Mouse (Mus musculus): ENCODE data around the gene Ttll5.

Ttll5 gene

DNA sequence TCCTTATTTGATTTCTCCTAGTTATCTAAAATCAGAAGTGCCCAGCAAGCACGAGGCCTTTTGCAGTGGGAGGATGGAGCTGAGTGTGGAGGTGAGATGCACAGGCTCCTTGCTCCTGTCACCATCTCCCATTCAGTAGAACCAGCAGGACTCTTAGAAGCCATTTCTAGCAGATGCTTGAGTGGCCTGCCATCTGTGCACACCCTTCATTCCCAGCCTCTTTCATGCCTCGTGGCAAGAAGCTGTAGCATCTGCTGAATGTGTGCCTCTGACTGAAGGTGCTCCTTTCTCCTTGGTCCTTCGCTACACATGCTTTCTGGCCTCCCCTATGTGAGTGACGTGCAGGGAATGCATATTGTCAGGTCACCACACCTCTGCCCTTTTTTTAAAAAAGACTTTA, 143.9 kb downstream of the Ttll5 start:
- DNase-seq (ENCODE audit: low read depth, low spot score) = no peak

DNA sequence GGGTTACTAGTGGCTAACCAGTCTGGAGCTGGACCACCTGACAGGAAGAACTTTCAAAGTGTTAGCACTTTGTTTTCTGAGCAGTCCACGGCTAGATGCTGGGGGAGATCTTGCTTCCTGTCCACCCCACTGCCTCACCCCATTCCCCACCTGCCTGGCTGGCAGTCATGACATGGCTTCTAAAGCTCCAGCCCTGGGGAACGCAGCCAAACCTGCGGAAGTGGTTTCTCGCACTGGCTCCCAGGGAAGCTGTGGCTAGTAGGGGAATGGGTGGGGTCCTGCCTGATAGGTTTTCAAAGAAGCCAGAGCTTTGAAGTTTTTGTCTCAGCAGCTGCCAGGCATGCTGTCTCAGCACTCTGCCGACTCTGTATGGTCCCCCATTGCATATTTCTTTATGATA, 145.1 kb downstream of the Ttll5 start:
- DNase-seq (ENCODE audit: low read depth, low spot score) = peak; percentile 66

DNA sequence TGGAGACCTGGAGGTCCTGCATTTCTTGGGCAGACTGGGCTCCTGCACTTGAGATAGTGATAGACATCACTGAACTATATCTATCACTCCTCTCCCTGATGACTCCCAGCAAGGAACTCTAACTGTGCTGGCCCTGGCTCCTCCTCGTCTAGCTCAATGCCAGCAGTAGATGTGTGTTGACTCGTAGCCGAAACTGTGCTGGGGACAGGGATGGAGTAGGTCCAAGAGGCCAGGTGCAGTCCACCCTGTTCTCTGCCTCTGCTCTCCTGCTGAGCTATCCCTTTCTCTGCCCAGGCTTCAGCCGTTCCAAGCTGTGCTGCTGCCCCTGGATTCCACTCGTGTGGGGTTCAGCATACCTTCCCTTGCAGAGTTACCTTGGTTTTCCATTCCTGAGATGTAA, 145.7 kb downstream of the Ttll5 start:
- DNase-seq (ENCODE audit: low read depth, low spot score) = no peak

DNA sequence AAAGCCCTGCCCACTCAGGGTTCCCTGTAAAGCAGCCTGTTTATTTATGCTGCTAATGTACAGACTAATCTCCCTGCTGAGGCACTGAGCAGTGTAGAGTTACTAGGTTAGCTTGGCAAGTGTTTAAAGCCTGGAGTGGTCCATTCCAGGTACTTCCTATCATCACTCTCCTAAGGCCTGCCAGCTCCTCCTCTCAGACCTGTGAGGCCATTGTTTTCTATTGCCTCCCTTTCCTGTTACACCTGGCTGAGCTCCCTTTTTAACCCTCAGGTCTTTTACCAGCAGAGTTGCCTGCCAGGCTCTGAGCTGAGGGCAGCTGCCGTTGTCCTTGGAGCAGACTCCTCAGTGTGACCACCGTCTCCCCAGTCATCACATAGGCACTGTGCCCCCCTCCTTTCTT, 146.3 kb downstream of the Ttll5 start:
- no peak for DNase-seq (ENCODE audit: low read depth, low spot score)

DNA sequence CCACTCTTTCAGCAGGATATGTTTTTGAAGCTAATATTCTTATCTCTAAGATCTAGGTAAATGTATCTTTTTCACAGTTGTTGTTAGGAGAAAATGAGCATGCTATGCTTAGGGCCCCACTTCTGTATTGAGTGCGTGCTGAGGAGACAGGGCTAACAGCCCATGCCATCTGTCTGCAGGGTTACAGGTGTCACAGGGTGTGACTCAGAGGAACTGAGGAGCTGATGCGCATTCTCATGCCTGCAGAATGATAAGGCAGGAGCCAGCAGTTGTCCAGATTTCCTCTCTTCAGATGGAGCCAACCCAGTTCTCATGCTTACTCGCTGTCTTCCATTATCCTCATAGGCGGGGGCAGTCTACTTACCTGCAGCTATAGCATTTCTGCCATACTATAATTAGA, 147.2 kb downstream of the Ttll5 start:
- DNase-seq (ENCODE audit: low read depth, low spot score) = no peak

DNA sequence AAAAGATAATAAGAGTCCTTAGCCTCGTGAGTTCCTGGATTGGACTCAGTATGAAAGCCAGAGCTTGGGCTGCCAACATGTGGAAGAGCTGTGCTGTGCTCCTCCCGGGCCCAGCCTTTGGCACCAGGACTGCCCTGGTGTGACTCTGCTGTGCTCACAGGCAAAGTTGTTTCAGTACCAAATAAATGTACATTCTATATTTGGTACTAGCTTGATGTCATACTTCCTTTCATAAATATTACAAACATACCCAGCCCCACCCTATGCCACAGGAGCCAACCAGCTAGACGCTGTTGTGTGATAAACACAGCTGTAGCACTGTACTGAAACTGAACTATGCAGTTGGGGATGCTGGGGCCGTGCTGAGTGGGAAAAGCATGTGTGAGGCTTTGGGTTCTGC, 149.1 kb downstream of the Ttll5 start:
- no peak for DNase-seq (ENCODE audit: low read depth, low spot score)

DNA sequence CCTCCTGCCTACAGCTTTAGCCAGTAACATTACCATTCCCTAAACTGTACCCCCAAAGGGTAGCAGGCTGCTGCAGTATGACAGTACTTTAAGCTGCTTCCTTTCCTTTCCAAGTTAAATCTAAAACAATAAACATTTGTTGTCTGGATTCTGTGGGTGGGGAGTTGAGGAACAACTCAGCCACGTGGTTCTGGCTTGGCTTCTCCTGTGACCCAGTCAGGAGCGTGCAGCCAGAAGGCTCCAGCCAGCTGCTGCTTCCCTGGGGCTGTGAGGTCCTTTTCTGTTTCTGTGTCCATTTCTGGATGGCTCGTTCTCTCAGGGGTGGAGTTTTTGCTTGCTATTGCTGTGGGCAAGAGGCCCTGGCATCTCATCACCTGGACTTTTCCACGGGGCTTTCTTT, 149.6 kb downstream of the Ttll5 start:
- DNase-seq (ENCODE audit: low read depth, low spot score) = no peak

DNA sequence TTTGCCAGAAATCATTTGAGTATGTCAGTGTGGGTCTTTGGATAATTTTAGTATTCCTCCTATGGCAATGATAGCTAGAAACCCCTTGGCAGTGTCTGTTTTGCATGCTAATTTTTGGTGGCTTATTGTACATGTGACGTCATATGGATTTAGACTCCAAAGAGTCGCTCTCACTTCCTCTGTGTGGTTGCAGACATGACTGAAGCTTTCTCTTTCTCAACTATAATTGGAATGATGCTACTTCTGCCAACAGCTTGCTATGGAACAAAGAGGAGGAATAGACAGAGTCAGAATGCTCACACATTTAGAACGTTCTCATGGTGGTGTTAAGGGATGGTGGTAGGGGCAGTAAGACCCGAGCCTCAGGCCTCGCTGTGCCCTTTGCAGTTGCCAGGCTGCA, 155.5 kb downstream of the Ttll5 start:
- no peak for DNase-seq (ENCODE audit: low read depth, low spot score)

DNA sequence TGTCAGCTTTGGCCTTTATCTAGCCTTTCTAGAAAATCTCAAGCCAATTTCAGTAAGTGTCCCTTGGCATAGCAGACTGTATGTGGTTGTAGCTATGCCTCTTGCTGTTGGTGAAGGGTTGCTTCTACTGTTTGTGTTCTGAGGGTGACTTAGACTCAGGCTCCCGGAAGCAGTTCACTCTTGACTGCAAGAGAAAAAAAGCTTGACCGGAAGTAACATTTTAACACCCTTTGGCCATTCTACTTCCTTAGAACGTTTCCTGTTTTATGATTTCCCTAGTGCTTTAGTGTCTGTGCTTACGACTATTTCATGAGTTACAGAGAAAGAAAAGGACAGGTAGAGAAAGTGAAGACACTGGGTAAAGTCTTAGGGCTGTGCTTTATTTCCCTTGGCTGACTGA, 161.1 kb downstream of the Ttll5 start:
- no peak for DNase-seq (ENCODE audit: low read depth, low spot score)

DNA sequence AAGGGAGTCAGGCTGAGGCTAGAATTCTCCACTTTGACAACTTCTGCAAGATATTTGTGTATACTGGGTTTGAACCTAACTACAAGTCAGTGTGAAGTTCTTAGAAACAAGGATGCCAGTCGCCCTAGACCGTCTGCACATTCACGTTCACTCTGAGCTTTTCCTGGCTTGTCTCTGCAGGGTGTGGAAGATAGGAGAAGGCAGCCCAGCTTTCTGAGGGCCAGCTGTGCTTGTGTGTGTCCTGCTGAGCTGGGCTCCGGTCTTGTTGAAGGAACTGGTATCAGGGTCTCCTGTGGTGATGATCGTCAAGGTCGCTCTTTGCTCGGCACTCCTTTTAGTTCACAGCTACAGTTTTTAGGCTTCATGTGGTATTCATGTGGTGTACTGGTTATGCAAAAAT, 161.6 kb downstream of the Ttll5 start:
- DNase-seq (ENCODE audit: low read depth, low spot score) = no peak

DNA sequence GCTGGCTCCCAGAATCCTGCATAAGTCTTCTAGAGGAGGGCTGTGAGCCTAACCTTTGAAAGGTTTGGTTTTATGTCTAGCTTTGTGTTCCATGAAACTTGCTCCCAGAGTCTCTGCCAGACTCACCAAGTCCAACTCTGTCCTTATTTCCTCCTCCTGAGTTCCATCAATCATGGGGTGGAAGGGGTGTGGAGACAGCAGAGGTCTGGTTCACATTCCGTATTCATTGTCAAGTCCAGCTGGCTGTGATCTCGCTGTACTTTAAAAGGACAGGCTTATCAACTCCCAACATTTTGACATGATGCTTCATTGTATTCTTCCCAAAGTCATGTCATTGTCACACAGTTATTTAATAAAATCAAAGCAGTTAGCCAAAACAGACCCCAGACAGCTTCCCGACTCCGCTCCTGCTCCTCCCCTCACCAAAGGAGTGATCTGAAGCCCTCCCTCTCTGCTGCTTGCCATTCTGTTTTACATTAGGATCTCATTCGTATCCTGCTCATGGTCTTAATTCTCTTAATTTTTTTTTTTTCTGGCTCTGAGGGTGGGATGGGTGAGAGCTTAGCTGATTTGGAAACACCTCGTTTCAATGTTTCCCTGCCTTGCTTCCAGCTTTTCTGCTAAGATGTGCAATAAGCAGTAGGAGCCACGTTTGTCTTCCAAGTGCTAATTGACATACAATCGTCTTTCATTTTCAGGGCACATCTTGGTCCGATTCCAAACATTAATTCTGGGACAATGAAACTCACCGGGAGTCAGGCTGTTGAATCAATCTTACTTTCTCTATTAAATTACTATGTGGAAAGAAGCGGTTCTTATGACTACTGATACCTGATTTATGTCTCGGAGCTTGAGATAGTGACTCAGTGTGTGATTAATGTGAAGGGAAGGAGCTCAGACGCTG, 162.3 kb downstream of the Ttll5 start:
- no peak for DNase-seq (ENCODE audit: low read depth, low spot score)

DNA sequence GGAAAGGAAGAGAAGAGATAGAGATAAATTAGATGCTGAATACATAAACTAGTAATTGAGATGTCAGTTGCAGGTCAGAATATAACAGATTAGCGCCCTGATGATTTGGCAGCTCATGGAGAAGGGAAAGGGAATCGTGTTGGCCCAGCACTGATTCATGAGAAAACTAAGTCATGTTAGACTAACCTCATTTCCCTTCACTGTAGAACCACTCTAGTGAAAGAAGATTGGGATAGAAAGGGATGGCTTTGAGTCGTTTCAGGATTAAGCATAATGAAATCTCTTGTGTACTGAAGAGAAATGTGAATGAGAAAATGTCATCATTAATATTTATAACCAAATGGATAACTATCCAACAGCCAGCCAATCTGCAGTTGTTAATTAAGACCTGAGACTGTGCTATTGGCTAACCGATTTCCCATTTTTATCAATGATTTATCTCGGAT, 163.0 kb downstream of the Ttll5 start:
- no peak for DNase-seq (ENCODE audit: low read depth, low spot score)

DNA sequence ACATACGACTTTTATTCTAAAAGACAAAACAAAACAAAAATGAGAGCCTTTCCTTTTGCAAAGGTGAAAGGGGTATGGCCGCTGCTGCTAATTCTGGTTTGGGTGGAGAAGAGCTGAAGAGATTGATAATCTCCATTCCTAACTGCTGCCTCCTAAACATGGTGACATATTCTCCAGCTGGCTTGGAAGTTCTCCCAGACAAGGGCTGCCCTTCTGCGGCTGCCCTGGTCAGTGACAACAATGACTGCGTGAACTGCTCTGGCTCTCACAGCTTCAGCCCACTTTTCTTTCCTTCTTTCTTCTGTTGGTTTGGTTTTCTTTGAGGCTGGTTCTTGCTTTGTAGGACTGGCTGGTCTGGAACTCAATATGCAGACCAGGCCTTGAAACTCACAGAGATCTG, 163.7 kb downstream of the Ttll5 start:
- no peak for DNase-seq (ENCODE audit: low read depth, low spot score)

DNA sequence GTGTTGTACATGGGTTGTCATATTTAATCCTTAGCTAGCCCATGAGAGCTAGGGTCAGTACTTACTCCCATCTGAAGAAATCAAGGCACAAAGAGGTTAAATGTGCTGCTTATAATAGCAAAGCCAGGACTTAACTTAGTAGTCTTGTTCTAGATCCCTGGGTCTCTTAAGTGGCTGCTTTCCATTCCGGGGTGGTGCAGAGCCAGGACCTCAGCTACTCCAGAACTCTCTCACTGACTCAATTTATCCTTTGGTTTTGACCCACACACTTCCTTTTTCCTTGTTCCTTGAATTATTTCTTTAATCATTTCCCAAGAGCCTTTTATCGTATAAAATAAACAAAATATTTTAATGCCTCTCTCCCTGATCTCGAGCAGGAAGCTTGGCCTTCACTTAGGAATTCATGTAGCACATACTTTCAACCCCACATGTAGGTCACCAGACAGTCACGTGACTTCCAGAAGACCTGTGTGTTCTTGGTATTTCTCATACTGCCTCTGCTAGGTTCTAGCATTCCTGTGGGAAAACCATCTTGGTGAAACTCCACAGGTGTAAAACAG, 164.4 kb downstream of the Ttll5 start:
- DNase-seq (ENCODE audit: low read depth, low spot score) = no peak

DNA sequence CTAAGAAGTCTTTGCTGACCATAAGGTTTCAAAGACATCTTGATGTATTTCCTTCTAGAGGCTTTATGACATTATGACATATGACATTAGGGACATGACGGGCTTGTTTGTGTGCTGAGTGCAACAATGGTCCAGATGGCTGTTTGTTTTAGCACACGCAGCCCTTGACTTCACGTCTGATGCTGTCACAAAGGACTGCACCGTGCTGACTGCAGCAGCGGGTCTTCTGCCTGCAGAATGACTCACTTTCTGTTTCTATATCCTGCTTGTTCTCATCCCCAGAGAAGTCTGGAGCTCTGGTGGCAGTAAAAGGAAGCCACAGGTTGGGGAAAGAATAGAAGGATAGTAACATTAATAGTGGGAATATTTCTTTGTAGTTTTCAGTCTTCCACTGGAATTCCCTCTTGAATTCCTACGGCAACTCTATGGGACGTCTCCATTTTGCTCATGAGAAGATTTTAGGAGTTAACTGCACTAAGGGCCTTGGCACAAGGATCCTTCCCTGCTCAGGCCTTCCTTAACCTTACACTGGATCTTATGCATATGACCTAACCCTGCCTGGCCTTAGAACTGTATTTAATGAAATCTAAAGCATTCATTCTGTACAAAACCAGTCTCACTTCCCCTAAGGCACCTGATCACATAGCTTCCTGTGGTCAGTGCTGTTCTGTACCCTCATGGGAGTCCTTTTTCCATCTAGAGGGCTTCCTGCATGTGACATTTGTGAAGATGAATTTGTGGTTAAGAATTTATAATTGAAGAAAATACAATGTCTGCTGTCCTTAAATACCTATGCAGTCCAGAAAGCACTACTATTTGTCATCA, 167.8 kb downstream of the Ttll5 start:
- no peak for DNase-seq (ENCODE audit: low read depth, low spot score)

DNA sequence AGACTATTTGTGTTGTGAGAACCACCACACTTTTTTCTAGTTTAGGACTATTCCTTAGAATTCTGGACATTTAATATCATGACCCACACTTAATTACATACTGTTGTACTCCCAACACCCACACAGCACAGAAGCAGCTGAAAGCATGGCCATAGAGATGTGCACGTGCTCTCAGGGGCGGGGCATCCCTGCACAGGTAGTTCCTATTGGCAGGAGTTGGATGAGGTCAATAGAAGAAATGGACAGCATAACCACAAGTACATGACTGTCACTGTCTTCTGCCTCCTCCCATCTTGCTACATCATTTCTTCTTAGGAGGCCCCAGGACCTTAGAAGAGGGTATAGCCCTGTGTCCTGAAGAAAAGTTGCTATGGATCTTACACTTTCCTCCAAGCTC, 168.4 kb downstream of the Ttll5 start:
- DNase-seq (ENCODE audit: low read depth, low spot score) = no peak

DNA sequence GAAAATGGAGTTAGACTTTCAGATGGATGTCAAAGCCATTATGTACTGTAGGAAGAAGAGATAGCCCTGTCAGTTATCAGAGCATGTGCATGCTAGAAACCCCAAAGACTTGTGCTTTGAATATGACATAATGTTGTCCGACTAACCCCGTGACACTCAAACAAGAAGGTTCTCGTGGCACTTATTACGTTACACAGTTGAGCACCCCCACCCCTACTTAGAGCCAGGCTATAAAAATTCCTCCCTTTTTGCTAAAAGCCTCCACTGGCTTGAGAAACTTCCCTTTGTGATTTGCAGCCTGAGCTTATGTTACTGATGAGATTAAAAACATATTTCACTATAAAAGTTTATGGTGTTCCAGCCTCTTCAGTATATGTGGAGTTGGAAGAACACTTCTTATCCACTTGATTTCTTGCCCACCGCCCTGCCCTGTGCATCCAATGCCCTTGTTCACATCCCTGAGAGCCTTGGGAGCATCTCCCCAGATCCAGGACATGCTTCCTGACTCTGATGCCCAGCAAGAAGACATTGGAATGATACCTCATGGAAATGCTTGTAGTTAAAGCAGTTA, 169.4 kb downstream of the Ttll5 start:
- no peak for DNase-seq (ENCODE audit: low read depth, low spot score)

DNA sequence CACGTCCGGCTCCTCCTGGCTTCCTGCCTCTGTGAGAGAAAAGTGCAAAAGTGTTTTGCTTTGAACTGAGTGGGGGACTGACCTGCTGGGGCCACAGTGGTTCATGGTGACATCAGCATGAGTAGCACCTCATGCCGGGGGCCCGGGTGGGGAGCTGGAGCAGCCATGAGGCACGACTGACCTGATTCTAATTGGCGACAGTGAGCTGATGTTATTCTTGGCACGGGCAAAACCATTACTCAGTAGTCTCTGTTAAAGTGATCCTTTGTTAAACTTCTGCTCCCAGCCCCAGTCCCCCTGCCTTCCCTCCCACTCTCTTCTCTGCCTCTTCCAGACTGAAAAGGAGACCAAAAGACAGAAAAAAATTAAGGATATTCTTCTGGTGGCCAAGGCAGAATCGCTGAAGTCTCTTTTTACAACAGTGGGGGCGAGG, 176.2 kb downstream of the Ttll5 start:
- no peak for DNase-seq (ENCODE audit: low read depth, low spot score)

DNA sequence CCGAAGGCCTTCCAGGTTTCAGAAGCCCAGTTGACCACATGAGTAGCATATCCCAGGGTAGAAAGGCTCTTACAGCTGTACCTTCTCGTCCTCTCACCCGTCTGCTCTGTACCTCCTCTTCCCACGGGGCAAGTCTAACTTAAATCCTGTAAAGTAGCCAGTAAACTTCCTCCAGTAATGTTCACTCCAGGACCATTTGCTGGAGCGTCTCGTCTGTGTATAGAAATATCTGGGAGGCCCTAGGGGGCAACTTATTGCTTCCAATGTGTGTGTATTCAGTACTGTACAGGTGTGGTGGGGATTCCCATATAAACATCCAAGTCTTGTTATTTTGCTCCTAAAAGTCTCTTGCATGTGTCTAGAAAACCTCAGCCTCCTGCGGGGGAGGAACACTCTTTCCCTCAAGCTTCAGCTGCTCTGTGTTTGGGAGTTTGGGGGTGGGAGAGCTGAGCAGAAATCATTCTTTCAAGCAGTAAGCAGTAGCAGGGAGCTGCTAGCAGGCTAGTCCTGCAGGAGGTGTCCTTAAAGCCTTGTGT, 176.7 kb downstream of the Ttll5 start:
- no peak for DNase-seq (ENCODE audit: low read depth, low spot score)

DNA sequence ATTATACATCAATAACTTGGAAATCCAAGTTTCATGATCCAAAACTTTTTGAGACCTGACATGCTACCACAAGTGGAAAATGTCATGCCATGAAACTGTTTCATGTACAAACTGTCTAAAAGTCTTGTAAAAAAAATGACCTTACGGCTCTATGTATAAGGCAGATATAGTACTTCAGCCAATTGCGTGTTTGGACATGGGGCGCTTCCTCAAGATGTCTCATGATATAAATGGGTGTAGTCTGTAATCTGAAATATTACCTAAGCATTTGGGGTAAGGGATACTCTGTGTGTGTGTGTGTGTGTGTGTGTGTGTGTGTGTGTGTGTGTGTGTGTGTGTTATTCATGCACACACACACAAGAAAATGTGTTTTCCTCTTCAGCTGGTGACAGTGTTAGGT, 180.2 kb downstream of the Ttll5 start:
- DNase-seq (ENCODE audit: low read depth, low spot score) = no peak

DNA sequence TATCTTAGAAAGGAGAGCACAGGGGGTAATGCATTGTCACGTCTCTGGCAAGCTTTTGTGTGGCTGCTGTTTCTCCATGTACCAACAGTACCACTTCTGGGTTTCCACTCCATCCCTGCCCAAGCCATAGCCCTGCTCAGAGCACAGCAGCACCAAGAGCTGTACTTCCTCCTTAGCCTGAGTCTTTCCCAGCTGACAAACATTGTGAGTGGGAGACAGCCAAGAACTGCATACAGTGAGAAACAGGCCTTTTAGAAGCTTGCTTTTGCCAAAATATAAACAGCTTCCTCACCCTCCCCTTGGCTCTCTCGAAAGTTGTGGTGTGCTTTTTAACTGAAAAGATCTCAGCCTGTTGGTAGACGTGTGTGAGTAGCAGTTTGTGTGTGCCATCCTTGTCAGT, 182.9 kb downstream of the Ttll5 start:
- DNase-seq (ENCODE audit: low read depth, low spot score) = no peak

DNA sequence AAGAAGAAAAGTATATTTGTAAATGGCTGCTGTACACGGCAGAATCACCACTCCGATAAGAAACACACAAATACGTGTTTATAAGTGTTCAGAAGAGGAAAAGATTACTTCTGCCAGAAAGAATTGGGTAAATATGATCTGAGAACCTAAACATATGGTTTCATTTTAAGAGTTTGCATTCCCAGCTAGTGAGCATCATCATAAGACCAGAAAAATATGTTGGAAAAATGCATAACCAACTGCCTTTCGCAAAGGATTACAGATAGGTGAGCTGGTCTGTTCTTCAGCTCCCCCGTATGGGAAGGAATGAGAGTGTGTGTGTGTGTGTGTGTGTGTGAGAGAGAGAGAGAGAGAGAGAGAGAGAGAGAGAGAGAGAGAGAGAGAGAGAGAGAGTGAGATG, 186.2 kb downstream of the Ttll5 start:
- no peak for DNase-seq (ENCODE audit: low read depth, low spot score)
